Mouse (Mus musculus): ENCODE results near the gene Poldip2.
"Not testable (repeated sequence)": the region's sequence is repeated elsewhere in the genome, so short reads cannot be mapped to it uniquely, and the experiment has no call there.

Gene Poldip2

GRCm38 (mm10) chr11:78501529-78501928, 10.5 kb upstream of the Poldip2 start:
- DNase-seq (ENCODE audit: low spot score in 2 of 2), result no peak

- no peak for DNase-seq (ENCODE audit: low spot score in 2 of 2)
Observed at GRCm38 (mm10) chr11:78502909-78503650, 8.9 kb upstream of the Poldip2 start, which contains the start of gene Sebox. Sebox (plus strand) TSS chr11:78503447.

- no peak for DNase-seq (ENCODE audit: low spot score in 2 of 2)
Observed at GRCm38 (mm10) chr11:78505430-78505829, 6.6 kb upstream of the Poldip2 start.

- no peak for DNase-seq (ENCODE audit: low spot score in 2 of 2)
Observed at GRCm38 (mm10) chr11:78509148-78509547, 2.8 kb upstream of the Poldip2 start.

GRCm38 (mm10) chr11:78513106-78513790, 1.3 kb downstream of the Poldip2 start:
- DNase-seq (ENCODE audit: low spot score in 2 of 2), result no peak

GRCm38 (mm10) chr11:78515549-78516325, 3.7 kb downstream of the Poldip2 start:
- DNase-seq (ENCODE audit: low spot score in 2 of 2), result no peak

GRCm38 (mm10) chr11:78518931-78519330, 6.9 kb downstream of the Poldip2 start:
- DNase-seq (ENCODE audit: low spot score in 2 of 2), result no peak

GRCm38 (mm10) chr11:78521880-78522279, 9.9 kb downstream of the Poldip2 start:
- DNase-seq (ENCODE audit: low spot score in 2 of 2), result no peak

- no peak for DNase-seq (ENCODE audit: low spot score in 2 of 2)
Observed at GRCm38 (mm10) chr11:78522481-78522997, 10.5 kb downstream of the Poldip2 start.

GRCm38 (mm10) chr11:78523241-78523955, 11.4 kb downstream of the Poldip2 start:
- DNase-seq (ENCODE audit: low spot score in 2 of 2), result no peak

- DNase-seq (ENCODE audit: low spot score in 2 of 2), result no peak
Observed at GRCm38 (mm10) chr11:78524838-78525237, 12.8 kb downstream of the Poldip2 start.

GRCm38 (mm10) chr11:78528714-78529113, 16.7 kb downstream of the Poldip2 start:
- no peak for DNase-seq (ENCODE audit: low spot score in 2 of 2)

GRCm38 (mm10) chr11:78530001-78530400, 18.0 kb downstream of the Poldip2 start:
- no peak for DNase-seq (ENCODE audit: low spot score in 2 of 2)

GRCm38 (mm10) chr11:78531046-78531445, 19.1 kb downstream of the Poldip2 start:
- DNase-seq (ENCODE audit: low spot score in 2 of 2), result no peak

- DNase-seq (ENCODE audit: low spot score in 2 of 2), result not testable (repeated sequence)
Observed at GRCm38 (mm10) chr11:78531515-78531914, 19.5 kb downstream of the Poldip2 start.

- no peak for DNase-seq (ENCODE audit: low spot score in 2 of 2)
Observed at GRCm38 (mm10) chr11:78534516-78534915, 22.5 kb downstream of the Poldip2 start.

GRCm38 (mm10) chr11:78535376-78536079, 23.5 kb downstream of the Poldip2 start:
- no peak for DNase-seq (ENCODE audit: low spot score in 2 of 2)

- peak; percentile 99 to 100 for DNase-seq (ENCODE audit: low spot score in 2 of 2)
Observed at GRCm38 (mm10) chr11:78536080-78536689, 24.2 kb downstream of the Poldip2 start, which contains the start of the genes Tnfaip1 and Ift20. Tnfaip1 (minus strand) TSS chr11:78536332. Ift20 (plus strand) TSS chr11:78536361.

- no peak for DNase-seq (ENCODE audit: low spot score in 2 of 2)
Observed at GRCm38 (mm10) chr11:78536690-78537084, 24.7 kb downstream of the Poldip2 start.

GRCm38 (mm10) chr11:78540358-78540757, 28.4 kb downstream of the Poldip2 start:
- no peak for DNase-seq (ENCODE audit: low spot score in 2 of 2)
